Mouse (Mus musculus): ENCODE results near the gene Myo10.

DNA sequence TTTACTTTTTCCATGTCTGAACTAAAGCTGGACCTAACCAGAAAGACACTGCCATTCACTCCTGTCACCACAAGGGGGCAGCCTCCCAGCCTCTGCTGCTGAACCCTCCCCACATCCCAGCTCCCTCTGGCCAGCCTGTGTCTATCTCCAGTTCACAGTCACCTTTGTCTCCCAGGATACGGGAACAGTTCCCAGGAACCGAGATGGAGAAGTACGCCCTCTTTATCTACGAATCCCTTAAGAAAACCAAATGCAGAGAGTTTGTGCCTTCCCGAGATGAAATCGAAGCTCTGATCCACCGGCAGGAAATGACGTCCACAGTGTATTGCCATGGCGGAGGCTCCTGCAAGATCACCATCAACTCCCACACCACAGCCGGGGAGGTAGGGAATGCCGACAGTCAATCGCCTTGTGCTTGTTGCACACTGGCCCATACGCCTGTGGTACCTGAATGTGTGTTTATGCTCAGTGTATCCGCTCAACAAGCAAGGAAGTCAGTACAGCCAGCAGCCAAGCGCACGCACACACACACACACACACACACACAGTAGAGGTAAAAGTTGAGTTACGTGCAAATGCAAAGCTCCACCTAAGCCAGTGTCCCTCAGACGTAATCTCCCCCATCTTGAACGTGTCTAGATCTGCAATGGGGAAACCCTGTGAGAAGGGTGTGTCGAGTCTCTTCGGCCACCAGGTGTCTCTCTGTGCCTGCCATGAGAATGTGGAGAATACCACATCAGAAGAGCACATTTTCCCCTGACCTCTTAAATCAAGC lies 183.2 kb downstream of the Myo10 start:
- no peak for TF ChIP-seq POLR2A (IDR thresholded peaks at IDR 0.05; ENCODE audit: control insufficient read depth, extremely low read depth, insufficient read depth, low read length, poor library complexity)
- TF ChIP-seq CTCF (IDR thresholded peaks at IDR 0.05; ENCODE audit: borderline replicate concordance, control insufficient read depth, extremely low read depth, insufficient read depth, low read length, poor library complexity), result peak; percentile 85
